Mouse (Mus musculus) limb, embryonic 14.5 days (tissue): Measurements from ENCODE around the gene Gm44805. TPM values are rescaled to one million over a fixed set of nuclear protein-coding genes. Genes with fewer than 3 reads are reported as not detected.

ENCODE experiments used
- ATAC-seq: fragments of 200-750 bp; cut with Nextera tagmentation; 2 replicates; pipeline ENCODE4 v1.8.0; 2017; ENCODE audit warnings: low read depth, moderate number of reproducible peaks, moderate TSS enrichment; ENCODE audit not compliant: low FRiP score
- DNase-seq: peaks from one replicate; pipeline ENCODE4 v3.0.0-alpha.2; 2015; ENCODE audit warnings: low spot score
- H3K27ac ChIP-seq: fragments of 300-500 bp; sonication (generic); replicated peaks from 2 replicates; pipeline ENCODE4 v1.5.1; 2014; ENCODE audit warnings: low read depth, mild to moderate bottlenecking, low read length, moderate library complexity, mixed read lengths
- H3K27me3 ChIP-seq: fragments of 300-500 bp; sonication (generic); 2 replicates; pipeline ENCODE4 v1.6.1; 2014; ENCODE audit warnings: low read length, mixed read lengths; ENCODE audit not compliant: control insufficient read depth, insufficient read depth
- H3K36me3 ChIP-seq: fragments of 300-500 bp; sonication (generic); 2 replicates; pipeline ENCODE4 v1.6.1; 2014; ENCODE audit warnings: mild to moderate bottlenecking, low read length, moderate library complexity, mixed read lengths; ENCODE audit not compliant: control insufficient read depth, insufficient read depth
- H3K4me1 ChIP-seq: fragments of 300-500 bp; sonication (generic); 2 replicates; pipeline ENCODE4 v1.6.1; 2014; ENCODE audit warnings: antibody characterized with exemption, low read length, mixed read lengths; ENCODE audit not compliant: control insufficient read depth, insufficient read depth
- H3K4me2 ChIP-seq: fragments of 300-500 bp; sonication (generic); replicated peaks from 2 replicates; pipeline ENCODE4 v1.6.1; 2014; ENCODE audit warnings: low read depth, mild to moderate bottlenecking, low read length, moderate library complexity; ENCODE audit not compliant: severe bottlenecking
- H3K4me3 ChIP-seq: fragments of 300-500 bp; sonication (generic); replicated peaks from 2 replicates; pipeline ENCODE4 v1.5.1; 2014; ENCODE audit warnings: low read length
- H3K9ac ChIP-seq: fragments of 300-500 bp; sonication (generic); 2 replicates; pipeline ENCODE4 v1.6.1; 2014; ENCODE audit warnings: mild to moderate bottlenecking, low read depth, low read length, moderate library complexity; ENCODE audit not compliant: severe bottlenecking
- H3K9me3 ChIP-seq: fragments of 300-500 bp; sonication (generic); 2 replicates; pipeline ENCODE4 v1.6.1; 2016; ENCODE audit warnings: low read length; ENCODE audit not compliant: control insufficient read depth
- POLR2A ChIP-seq: fragments of 200-500 bp; IDR thresholded peaks from 2 replicates; pipeline ENCODE4 v1.8.0; 2012; ENCODE audit warnings: inconsistent platforms, mild to moderate bottlenecking, moderate library complexity, borderline replicate concordance; ENCODE audit not compliant: insufficient read depth, insufficient read length; ENCODE audit errors: extremely low read depth
- WGBS: fragments of 180-500 bp; shearing (Covaris S2); extraction: QIAGEN DNeasy Blood & Tissue Kit; methylation state at CpG from one replicate; pipeline ENCODE4 v1.1.7; 2014; 5-methylcytosine and 5-hydroxymethylcytosine counted together
- polyA plus RNA-seq, 2 experiments: library from polyadenylated mRNA; depleted of rRNA in 1 of 2; stranded (reverse) in 1 of 2; unstranded in 1 of 2; fragments of >200 nt; fragmentation: Nextera tagmentation in 1 of 2; extraction: Ambion mirVana in 1 of 2; gene quantifications; 2 replicates each; pipeline versions ENCODE4 v1.2.1 to v1.2.3; 2012 to 2014

The Gm44805 gene
- polyA plus RNA-seq, 2 experiments = not detected

DNA sequence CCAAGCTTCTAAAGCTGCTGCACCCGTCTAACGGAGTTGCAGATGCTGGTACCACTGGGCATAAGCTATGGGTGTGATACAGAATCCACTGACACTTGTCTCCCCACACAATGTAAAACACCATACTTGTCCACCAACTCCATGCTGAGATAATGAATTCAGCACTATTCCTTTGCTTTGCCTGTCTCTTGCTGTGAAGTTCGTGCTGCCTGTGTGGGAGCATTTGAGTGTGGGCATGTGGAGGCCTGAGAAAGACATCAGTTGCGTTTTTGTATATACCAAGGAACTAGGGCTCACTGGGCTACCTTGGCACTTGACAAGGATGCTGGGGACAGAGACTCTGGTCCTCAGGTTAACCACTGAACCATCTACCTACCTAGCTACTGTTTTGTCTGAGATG is 40.0 kb downstream of the Gm44805 start:
- ATAC-seq (no peak), DNase-seq (no peak)
- Histone ChIP-seq H3K4me1 (no peaks in the 10 kb centered on the region), H3K9me3 (no peaks in the 10 kb centered on the region), H3K4me2 (no peak overlapping the region), H3K27me3 (no peaks in the 10 kb centered on the region), H3K27ac (no peak overlapping the region), H3K9ac (no peak overlapping the region), H3K4me3 (no peak overlapping the region), H3K36me3 (peaks cover 95% of the 10 kb centered on the region)
- WGBS = 95% methylated on average over 4 of the region's 4 CpGs
- TF ChIP-seq POLR2A = no peak

DNA sequence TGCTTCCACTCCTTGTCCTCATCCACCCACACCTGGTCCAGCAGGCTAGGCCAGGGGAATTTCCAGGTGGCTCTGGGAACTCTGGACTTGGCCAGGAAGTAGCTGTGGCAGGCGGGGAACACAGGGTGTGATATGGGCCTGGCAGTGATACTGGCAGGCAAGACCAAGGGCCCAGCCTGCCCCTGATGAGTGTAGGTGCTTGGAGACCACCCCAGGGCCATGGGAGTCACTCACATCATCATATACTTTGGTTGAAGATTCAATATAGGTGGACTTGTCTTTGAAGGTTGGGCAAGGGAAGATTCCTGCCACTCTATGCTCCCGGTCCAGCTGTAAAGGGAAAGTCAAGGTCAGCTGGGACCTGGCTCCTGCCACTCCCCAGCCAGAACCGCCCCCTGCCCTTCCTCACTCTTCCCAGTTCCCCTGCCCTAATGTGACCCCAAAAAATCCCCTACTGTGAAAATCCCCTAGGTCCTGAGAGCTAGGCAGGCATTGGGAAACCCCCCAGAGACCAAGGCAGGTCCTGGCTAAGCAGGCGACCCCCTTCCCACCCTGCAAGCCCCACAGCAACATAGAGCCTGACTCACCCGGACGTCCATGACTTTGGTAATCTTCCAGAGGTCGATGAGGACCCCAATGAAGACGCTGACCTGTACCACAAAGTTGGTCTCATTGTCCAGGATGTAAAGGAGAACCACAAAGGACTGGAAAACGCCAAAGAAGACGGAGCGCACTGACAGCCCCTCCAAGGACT is 46.0 kb downstream of the Gm44805 start:
- no peak overlapping the region for H3K9ac ChIP-seq
- no peaks in the 10 kb centered on the region for H3K9me3 ChIP-seq
- H3K27me3 ChIP-seq = no peaks in the 10 kb centered on the region
- ATAC-seq (no peak), DNase-seq (no peak)
- 91% methylated on average over 11 of the region's 11 CpGs for WGBS
- no peak overlapping the region for H3K4me3 ChIP-seq
- H3K4me2 ChIP-seq = no peak overlapping the region
- peaks cover 82% of the 10 kb centered on the region for H3K36me3 ChIP-seq
- H3K27ac ChIP-seq = no peak overlapping the region
- no peaks in the 10 kb centered on the region for H3K4me1 ChIP-seq
- no peak for TF ChIP-seq POLR2A

DNA sequence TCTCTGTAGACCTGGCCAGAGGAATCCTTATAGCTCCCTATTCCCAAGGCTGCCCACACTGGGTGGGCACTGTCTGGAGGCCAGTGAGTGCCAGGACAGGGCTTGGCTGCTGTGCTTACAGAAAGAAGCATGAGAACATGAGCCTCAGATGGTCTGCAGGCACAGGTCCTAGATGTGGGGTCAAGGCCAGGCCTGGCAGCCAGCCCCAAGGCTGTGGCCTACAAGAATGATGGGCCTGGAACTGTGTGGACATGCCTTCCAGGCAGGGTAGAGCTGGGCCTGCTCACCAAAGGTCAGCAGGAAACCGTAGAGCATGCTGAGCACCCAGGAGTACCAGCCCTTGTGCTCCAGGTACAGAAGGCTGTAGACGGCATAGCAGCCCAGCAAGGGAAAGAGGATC is 46.6 kb downstream of the Gm44805 start:
- Histone ChIP-seq H3K27me3 (no peaks in the 10 kb centered on the region), H3K4me3 (no peak overlapping the region), H3K4me2 (no peak overlapping the region), H3K4me1 (no peaks in the 10 kb centered on the region), H3K9ac (no peak overlapping the region), H3K9me3 (no peaks in the 10 kb centered on the region), H3K27ac (no peak overlapping the region), H3K36me3 (peaks cover 75% of the 10 kb centered on the region)
- no peak for ATAC-seq
- no peak for DNase-seq
- TF ChIP-seq POLR2A = no peak
- WGBS = 95% methylated on average over 2 of the region's 2 CpGs

DNA sequence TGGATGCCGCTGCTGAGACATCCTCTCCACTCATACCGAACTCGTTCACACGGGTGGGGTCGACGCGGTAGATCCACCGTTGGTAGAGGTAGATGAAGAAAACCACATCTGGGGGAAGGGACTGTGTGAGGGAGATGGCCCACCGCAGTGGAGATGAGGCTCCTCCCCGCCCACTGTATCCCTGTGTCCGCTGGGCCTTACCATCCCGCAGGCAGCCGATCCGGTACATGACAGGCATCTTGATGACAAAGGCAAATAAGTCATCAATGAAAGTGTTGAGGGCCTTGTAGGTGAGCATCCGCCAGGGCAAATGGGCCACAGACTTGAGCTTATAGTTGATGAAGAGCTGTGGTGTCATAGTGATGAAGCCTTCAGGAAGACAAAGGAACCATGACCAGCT is 47.4 kb downstream of the Gm44805 start:
- no peak for DNase-seq
- H3K36me3 ChIP-seq = peaks cover 68% of the 10 kb centered on the region
- TF ChIP-seq POLR2A = no peak
- H3K27ac ChIP-seq = no peak overlapping the region
- no peaks in the 10 kb centered on the region for H3K27me3 ChIP-seq
- H3K9ac ChIP-seq = no peak overlapping the region
- no peak overlapping the region for H3K4me3 ChIP-seq
- no peaks in the 10 kb centered on the region for H3K9me3 ChIP-seq
- H3K4me2 ChIP-seq = no peak overlapping the region
- 95% methylated on average over 15 of the region's 15 CpGs for WGBS
- ATAC-seq = no peak
- H3K4me1 ChIP-seq = no peaks in the 10 kb centered on the region

DNA sequence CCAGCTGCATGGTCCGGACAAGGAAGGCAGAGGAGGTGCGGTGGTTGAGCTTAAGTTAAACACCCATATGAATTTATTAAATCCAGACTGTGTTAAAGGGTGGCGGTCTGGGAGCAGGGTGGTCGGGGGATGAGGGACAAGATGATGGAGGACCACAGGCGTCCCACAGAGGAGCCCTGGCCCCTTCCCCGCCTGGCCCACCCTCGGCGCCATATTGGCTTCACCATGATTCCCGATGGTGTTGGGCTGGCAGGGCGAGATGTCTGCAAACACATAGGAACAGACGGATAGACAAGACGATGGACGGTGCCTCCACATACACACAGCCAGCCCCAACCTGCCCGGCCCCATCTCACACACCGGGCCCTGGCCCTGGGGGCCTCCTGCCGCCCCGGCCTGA is 48.0 kb downstream of the Gm44805 start:
- DNase-seq (no peak), ATAC-seq (no peak)
- 92% methylated on average over 17 of the region's 17 CpGs for WGBS
- no peaks in the 10 kb centered on the region for H3K27me3 ChIP-seq
- H3K4me1 ChIP-seq = no peaks in the 10 kb centered on the region
- TF ChIP-seq POLR2A = no peak
- H3K9ac ChIP-seq = no peak overlapping the region
- no peaks in the 10 kb centered on the region for H3K9me3 ChIP-seq
- peaks cover 62% of the 10 kb centered on the region for H3K36me3 ChIP-seq
- H3K27ac ChIP-seq = no peak overlapping the region
- H3K4me2 ChIP-seq = no peak overlapping the region
- no peak overlapping the region for H3K4me3 ChIP-seq

DNA sequence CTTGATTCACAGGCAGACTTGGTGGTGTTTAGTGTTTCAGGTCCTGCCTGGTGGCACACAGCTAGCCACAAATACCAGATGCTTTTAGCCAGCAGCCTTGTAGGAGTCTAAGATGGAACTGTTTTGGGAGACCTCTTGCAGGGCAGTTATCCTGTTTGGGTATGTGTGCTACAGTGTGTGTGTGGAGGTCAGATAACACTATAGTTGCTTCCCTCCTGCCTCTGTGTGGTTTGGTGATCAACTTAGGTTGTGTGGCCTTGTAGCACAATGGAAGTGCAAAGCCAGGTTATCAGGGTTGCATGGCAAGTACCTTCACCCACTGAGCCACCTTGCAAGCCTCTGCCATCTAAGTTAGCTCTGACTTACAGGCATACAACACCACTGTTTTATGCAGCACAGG is 48.5 kb downstream of the Gm44805 start:
- Histone ChIP-seq H3K36me3 (peaks cover 57% of the 10 kb centered on the region), H3K9ac (no peak overlapping the region), H3K4me2 (no peak overlapping the region), H3K9me3 (no peaks in the 10 kb centered on the region), H3K27ac (no peak overlapping the region), H3K27me3 (no peaks in the 10 kb centered on the region), H3K4me3 (no peak overlapping the region), H3K4me1 (no peaks in the 10 kb centered on the region)
- no peak for TF ChIP-seq POLR2A
- ATAC-seq (no peak), DNase-seq (no peak)
